Mouse (Mus musculus): ENCODE measurements around the gene Gm17949. TPM values are rescaled to one million over a fixed set of nuclear protein-coding genes. Genes with fewer than 3 reads are reported as not detected.
"Not testable (repeated sequence)": the region's sequence is repeated elsewhere in the genome, so short reads cannot be mapped to it uniquely, and the experiment has no call there.

Gene Gm17949
- total RNA-seq, 2 experiments from 2014 or later = 0.25 to 0.45 TPM

DNA sequence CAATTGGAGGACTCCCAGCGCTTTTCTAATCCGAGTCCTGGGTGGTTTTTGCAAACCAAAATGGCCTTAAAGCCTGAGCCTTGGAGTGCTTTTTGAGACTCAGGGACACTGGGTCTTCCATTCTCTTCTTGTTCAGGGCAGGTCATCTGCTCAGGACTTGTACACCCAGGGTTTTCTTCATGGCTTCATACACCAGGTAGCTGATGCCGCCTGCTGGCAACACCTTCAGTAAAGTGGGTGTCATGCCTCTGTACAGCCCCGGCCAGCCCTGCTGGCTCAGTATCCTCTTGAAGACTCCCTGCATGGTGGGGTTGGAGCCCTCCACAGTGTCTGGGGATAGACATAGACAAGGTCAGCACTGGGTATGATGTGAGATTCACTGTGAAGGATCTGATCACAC, 21.6 kb downstream of the Gm17949 start:
- DNase-seq (ENCODE audit: low spot score in 2 of 2) = no peak

DNA sequence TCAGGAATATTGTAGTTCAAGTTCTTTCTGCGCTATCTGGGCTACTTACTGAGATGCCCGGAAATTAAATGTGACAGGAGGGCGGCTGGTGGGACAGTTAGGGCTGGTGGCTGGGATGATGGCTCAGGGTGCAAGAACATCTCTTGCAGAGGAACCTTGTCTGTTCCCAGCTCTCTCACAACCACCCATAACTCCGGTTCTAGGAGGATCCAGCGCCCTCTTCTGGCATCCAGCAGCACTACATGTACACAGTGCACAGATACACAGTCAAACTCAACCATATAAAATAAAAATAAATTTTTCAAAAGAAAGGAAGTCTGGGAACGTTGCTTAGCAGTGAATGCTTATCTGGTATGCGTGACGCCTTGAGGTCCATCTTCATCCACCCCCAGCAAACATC, 27.7 kb downstream of the Gm17949 start:
- DNase-seq (ENCODE audit: low spot score in 2 of 2) = no peak

DNA sequence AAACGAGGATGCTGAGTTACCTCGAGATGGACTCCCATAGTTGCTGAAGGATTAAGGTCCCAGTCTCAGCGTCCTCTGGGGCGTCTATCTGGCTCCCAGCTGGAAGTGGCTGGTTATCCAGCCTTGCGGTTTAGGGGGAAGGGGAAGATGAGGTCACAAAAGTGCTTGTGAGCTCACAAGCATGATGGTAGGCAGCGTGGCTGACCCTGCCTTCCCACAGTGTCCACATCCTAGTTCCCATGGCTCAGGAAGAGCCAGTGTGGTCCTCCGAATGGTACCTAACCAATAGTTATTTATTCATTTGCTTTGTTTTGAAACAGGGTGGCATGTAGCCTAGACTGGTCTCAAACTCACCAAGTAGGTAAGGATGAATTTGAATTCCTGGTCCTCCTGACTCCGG, 30.3 kb downstream of the Gm17949 start, which contains the start of gene Slc25a41:
TSS of gene Slc25a41 (minus strand) at position 101 of the 400 bp plus-strand sequence.
- DNase-seq (ENCODE audit: low spot score in 2 of 2) = no peak

DNA sequence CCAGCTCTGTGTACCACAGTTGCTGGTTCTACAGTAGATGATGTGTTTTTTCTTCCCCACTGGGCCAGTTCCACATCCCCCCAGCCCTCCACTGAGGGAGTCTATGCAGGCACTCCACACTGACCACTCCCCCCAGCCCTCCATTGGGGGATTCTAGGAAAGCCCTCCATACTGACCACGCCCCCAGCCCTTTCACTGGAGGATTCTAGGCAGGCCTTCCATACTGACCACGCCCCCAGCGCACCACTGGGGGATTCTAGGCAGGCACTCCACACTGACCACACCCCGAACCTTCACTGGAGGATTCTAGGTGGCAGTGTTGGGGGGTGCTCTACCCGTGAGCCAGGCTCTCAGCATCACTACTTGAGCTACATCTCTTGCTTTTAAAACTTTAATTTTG, 36.1 kb downstream of the Gm17949 start:
- no peak for DNase-seq (ENCODE audit: low spot score in 2 of 2)

DNA sequence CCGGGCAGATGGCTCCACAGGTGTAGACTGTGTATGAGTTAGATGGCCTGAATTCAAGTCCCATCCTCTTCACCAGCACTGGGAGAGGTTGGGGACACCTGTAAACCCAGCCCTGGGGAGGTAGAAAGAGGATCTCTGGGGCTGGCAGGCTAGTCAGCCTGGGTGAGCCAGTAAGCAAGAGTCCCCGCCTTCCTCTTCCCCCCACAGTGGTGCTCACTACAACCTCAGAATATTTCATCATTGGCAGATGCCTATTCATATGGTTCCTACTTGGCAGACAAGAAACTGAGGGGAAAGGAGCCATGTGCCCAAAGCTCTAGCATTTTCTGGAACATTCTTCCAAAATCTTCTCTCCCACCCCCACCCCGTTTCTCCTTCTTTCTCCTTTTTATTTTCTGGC, 37.5 kb downstream of the Gm17949 start:
- no peak for DNase-seq (ENCODE audit: low spot score in 2 of 2)

DNA sequence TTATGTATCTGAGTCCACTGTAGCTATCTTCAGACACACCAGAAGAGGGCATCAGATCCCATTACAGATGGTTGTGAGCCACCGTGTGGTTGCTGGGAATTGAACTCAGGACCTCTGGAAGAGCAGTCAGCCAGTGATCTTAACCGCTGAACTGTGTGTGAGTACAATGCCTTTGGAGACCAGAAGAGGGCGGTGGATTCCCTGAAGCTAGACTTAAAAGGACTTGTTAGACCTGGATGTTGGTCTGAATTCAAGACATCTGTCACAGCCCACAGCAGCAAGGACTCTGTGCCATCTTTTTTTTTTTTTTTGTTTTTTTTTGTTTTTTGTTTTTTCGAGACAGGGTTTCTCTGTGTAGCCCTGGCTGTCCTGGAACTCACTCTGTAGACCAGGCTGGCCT, 40.4 kb downstream of the Gm17949 start:
- DNase-seq (ENCODE audit: low spot score in 2 of 2) = not testable (repeated sequence)

DNA sequence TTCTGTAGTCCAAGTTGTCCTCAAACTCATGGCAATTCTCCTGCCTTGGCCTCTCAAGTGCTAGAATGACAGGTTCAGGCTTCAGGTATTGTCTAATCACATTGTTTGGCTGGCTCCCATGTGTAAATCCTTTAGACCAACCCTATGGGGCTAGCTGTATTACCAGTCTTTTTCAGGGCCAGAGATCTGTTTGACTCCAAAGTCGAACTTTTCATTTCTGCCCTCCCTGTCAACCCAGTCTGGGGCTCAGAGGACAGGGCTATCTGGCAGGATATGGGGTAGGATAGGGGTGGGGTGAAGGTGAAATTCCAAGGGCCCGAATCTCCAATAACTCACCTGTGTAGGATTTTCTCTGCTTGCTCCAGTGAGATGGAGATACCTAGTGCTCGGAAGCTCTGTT, 45.0 kb downstream of the Gm17949 start:
- no peak for DNase-seq (ENCODE audit: low spot score in 2 of 2)

DNA sequence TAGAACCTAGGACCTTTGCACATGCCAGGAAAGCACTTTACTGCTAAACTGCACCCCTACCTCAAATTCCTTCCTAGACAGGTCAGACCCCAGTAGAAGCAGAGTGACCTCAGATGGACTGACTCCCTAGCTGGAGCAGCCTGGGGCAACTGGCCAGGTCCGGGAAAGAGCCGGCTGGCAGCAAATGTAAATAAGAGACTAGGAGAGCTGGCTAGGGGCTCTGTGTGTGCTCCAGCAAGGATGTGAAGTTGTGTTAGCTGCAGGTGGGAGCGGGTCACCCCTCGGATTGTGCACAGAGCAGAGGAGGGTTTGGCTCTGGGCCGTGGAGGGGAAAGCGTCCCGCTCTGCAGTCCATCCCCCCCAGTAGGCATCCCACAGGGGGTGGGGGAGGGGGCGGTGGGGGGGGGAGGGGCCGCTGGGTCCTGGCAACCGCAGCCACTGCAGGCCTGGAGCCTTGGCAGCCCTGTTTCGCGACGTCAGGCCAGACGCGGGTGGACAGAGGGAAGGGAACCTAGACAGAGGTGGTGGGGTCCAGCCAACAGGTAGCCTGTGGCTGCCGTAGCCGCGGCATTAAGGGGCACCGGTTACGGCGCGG, 47.7 kb downstream of the Gm17949 start, which contains the start of gene Crb3:
TSS of gene Crb3 (plus strand) at position 215 of the 595 bp plus-strand sequence.
- no peak for DNase-seq (ENCODE audit: low spot score in 2 of 2)

DNA sequence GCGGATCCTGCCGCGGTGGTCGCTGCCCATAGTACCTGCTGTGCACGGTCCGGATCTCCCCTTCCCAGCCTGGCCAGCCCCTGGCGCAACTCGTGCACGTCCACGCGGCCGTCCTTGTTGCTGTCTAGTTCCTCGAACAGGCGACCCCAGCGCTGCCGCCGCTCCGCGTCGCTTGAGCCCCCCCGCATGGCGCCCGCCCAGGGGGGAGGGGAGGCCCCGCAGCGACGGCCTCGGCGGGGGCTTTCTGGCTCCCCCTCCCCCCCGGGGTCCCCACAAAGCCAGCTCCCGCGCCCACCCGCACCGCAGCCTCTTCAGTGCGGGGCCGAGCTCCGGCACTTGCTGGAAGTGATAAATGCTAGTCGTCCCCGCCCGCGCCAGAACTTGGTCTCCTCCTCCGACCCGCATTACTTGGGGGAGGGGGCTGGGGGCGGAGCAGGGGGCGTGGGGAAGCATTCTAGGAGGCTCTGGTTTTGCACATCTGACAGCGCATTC, 48.3 kb downstream of the Gm17949 start, which contains the start of gene Slc25a23:
TSS of gene Slc25a23 (minus strand) at position 378 of the 492 bp plus-strand sequence.
- peak in 1 of 2 experiments; percentile 52 for DNase-seq (ENCODE audit: low spot score in 2 of 2)

DNA sequence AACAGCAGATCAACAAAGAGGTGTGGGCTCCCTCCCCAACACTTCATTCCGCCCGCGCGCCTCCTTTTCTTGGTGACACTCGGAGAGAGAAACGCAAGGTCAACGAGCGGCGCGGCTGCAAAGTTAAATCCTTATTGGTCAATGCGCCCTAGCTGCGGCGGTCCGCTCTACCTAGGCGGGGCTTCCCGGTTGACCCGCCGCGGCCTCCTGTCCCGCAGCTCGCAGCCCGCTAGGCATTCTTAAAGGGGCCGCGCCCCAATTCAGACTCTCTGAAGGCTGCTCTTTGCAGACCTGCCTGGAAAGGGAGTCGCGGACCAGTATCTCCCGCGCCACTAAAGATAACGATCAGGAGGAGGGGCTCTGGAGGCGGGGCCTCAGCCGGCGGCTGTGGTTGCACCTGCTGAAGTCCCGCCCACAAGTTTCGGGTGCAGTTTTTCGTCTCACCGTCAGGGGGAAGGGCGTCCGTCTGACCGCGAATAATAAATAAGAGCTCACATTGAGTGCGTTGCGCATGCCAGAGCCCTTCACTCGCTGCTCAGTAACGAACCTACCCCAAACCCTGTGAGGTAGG, 49.0 kb downstream of the Gm17949 start:
- peak; percentile 70 to 87 for DNase-seq (ENCODE audit: low spot score in 2 of 2)

DNA sequence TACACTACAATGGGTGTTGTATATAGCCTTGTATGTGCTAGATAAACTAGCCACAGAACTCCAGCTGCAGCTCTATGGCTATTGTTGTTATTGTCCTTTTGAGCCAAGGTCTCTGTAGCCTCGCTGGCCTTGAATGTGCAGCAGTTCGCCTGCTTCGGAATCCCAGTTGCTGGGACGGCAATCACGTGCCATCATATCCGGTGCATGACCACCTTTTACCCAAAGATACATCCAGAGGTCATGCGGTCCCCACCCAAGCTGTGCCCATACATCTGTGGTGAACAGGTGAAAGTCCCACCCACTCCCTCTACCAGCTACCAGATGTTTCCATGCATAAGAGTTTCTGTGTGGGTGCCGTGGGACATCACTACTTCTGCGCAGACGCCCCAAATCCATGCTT, 49.8 kb downstream of the Gm17949 start:
- DNase-seq (ENCODE audit: low spot score in 2 of 2) = no peak

DNA sequence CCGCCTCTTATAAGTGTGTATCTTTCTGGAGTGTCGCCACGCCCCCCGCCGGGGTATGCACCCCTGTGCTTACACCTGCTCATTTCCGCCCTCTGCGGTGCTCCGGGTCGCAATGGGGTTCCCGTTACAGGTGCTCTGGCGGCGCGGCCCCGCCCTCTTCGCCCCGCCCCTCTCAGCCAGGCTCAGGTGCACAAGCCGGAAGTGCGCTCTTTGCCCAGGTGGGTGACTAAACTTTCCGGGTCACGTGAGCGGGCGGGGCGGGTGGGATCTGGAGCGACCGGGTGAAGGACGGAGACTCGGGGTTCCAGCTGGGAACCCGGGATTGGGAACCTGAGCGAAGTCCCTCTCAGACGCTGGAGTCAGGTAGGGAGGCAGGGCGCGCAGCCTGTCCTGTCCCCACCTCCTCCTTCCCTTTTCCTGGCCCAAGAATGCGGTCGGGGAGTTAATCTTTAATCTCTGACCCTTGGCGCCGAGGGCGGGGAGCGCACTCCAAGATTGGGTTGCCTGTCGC, 50.8 kb downstream of the Gm17949 start:
- no peak for DNase-seq (ENCODE audit: low spot score in 2 of 2)

DNA sequence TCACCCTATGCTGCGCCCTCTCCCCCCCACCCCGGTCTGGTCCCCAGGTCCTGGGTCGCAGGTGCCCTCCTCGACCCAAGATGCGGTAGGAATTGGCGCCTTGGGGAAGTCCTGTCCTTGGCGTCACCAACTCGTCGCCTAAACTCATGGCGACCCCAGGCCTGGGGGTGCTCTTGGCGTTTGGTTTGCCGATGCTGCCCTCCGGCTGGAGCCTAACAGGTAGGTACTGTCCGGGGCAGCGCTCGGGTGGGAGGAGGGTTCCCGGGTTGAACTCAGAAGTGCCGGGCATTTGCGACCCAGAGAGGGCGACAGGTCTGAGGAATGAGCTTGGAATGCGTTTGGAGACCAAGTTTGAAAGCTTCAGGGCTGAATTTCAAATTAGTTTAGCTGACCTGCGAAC, 51.3 kb downstream of the Gm17949 start:
- DNase-seq (ENCODE audit: low spot score in 2 of 2) = no peak

DNA sequence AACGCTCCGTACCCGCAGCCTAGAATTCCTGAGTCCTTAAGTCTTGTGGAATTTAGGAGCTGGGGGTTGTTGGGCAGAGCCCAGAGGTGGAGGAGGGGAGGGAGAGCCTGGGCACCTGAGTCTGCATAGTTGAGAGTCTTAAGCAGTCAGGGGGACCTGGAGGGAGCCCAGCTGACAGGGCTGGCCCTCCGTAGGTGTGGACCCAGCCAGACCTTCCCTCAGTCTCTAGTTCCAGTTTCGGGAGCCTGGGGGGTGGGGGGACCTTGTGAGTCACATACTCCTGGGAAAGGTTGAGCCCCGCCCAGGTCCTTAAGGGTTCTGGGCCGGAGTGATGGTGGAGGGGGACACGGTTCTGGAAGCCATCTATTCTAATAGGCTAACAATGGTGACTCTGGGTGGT, 51.8 kb downstream of the Gm17949 start:
- DNase-seq (ENCODE audit: low spot score in 2 of 2) = no peak

DNA sequence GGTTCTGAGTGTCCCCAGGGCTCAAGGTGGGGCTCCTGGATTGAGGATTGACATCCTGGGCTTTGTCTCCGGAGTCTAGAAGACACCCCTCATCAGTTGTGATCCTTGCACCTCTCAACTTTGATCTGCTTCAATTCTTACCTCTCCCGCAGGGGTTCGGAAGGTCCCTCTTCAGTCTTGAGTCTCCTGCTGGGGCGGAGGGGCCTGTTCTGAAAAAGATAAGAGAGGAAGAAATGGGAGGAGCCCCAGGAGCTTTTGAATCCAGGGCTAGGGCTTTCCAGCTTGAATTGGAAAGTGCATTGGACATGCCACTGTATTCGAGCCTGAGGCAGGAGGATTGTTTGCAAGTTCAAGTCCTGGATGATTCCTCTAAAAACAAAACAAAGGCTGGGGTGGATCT, 55.6 kb downstream of the Gm17949 start:
- no peak for DNase-seq (ENCODE audit: low spot score in 2 of 2)

DNA sequence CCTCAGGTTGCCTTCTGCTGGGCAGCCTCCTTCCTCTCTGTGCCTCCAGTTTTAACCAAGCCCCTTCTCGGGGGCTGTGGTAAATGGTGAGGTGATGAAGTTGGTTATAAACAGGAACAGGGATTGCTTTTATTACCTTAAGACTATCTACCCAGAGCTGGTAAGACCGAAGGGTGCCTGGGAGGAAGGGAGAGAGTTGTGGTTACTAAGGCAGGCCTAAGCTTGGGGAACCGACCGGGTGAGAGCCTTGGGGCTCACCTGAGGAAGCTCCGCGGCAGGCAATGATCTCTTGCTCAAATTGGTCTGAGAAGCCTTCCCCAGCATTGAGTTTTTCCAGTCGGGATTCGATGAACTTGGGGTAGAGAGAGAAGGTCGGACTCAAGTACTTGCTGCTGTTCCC, 59.0 kb downstream of the Gm17949 start:
- no peak for DNase-seq (ENCODE audit: low spot score in 2 of 2)

DNA sequence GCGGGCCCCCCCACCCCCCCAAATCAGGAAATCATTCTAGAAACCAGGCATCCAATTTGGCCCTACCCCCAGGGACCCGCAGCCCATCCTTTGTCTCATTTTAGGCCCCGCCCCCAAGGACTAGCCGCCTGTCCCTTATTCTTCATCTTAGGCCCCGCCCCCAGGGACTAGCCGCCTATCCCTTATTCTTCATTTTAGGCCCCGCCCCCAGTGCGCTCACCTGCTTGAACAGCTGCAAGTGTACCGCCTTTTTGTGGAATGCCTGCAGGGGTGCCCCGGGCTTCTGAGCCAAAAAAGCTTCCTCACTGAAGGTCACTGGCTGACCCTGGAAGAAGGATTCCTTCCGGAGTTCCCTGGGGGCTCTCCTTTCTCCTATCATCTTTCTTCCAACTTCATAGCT, 59.4 kb downstream of the Gm17949 start:
- no peak for DNase-seq (ENCODE audit: low spot score in 2 of 2)

Other genes with a start within 250 kb of the Gm17949 start
- gene Dus3l, start 246.7 kb upstream of the Gm17949 start, total RNA-seq (2021) = 10 to 100 TPM; 53.0 to 56.2 TPM
- under 1 TPM; 0.76 to 0.90 TPM for gene Prr22, start 241.2 kb upstream of the Gm17949 start, total RNA-seq (2021)
- 1 to 10 TPM; 7.4 to 7.6 TPM for gene Rfx2, start 180.5 kb upstream of the Gm17949 start, total RNA-seq (2021)
- gene Acsbg2, start 137.0 kb upstream of the Gm17949 start, total RNA-seq (2021) = under 1 TPM in 1 of 2 experiments, not detected in 1; 0.25 TPM
- 1 to 10 TPM; 1.1 to 2.7 TPM for gene 1700061G19Rik, start 136.0 kb upstream of the Gm17949 start, total RNA-seq (2021)
- gene Mllt1, start 76.1 kb upstream of the Gm17949 start, total RNA-seq (2021) = 10 to 100 TPM; 34.4 to 38.9 TPM
- gene Acer1, start 29.3 kb upstream of the Gm17949 start, total RNA-seq (2021) = under 1 TPM; 0.17 to 0.28 TPM
- 10 to 100 TPM; 79.6 to 82.7 TPM for gene Clpp, start 21.2 kb upstream of the Gm17949 start, total RNA-seq (2021)
- gene Alkbh7, start 14.1 kb upstream of the Gm17949 start, total RNA-seq (2021) = 10 to 100 TPM; 63.6 to 63.7 TPM
- gene Pspn, start 11.5 kb upstream of the Gm17949 start, total RNA-seq (2021) = 1 to 10 TPM in 1 of 2 experiments, not detected in 1; 1.8 TPM
- gene Gtf2f1, start 181 bp upstream of the Gm17949 start, total RNA-seq (2021) = 10 to 100 TPM; 55.7 to 58.6 TPM
- gene Khsrp, start 20.1 kb downstream of the Gm17949 start, total RNA-seq (2021) = 100 to 1,000 TPM; 141 to 156 TPM
- gene Slc25a41, start 30.2 kb downstream of the Gm17949 start, total RNA-seq (2021) = not detected
- gene Crb3, start 47.6 kb downstream of the Gm17949 start, total RNA-seq (2021) = 1 to 10 TPM; 2.6 to 7.3 TPM
- gene Slc25a23, start 48.4 kb downstream of the Gm17949 start, total RNA-seq (2021) = 10 to 100 TPM; 80.0 to 85.9 TPM
- gene Dennd1c, start 67.0 kb downstream of the Gm17949 start, total RNA-seq (2021) = 1 to 10 TPM; 1.6 to 2.6 TPM
- gene Tubb4a, start 76.3 kb downstream of the Gm17949 start, total RNA-seq (2021) = 10 to 100 TPM; 15.7 to 27.3 TPM
- under 1 TPM; 0.40 to 0.45 TPM for gene Tnfsf9, start 93.9 kb downstream of the Gm17949 start, total RNA-seq (2021)
- gene Cd70, start 138.3 kb downstream of the Gm17949 start, total RNA-seq (2021) = not detected
- under 1 TPM in 1 of 2 experiments, not detected in 1; 0.28 TPM for gene Tnfsf14, start 182.7 kb downstream of the Gm17949 start, total RNA-seq (2021)
- 100 to 1,000 TPM in 1 of 2 experiments, 10 to 100 TPM in 1; 60.7 to 452 TPM for gene C3, start 216.7 kb downstream of the Gm17949 start, total RNA-seq (2021)
- gene Gpr108, start 237.0 kb downstream of the Gm17949 start, total RNA-seq (2021) = 10 to 100 TPM; 50.3 to 52.5 TPM
- gene Trip10, start 238.0 kb downstream of the Gm17949 start, total RNA-seq (2021) = 10 to 100 TPM; 52.1 to 58.4 TPM

Measured in adrenal gland, postnatal 4 days (tissue).